Mouse (Mus musculus) bone marrow macrophage, adult 2 months (primary cell): ENCODE data around the gene Parp14. TPM values are rescaled to one million over a fixed set of nuclear protein-coding genes. Genes with fewer than 3 reads are reported as not detected.

Experiments
- H3K27ac ChIP-seq: 2 replicates; pipeline ENCODE4 v1.5.1; 2012; ENCODE audit warnings: low read depth, low read length; ENCODE audit not compliant: insufficient read depth
- H3K4me1 ChIP-seq: 2 replicates; pipeline ENCODE4 v1.6.1; 2012; ENCODE audit warnings: low read length; ENCODE audit not compliant: control insufficient read depth, insufficient read depth
- H3K4me3 ChIP-seq: 2 replicates; pipeline ENCODE4 v1.5.1; 2012; ENCODE audit warnings: mild to moderate bottlenecking, low read length, moderate library complexity; ENCODE audit not compliant: insufficient read depth
- CTCF ChIP-seq: IDR thresholded peaks from 2 replicates; pipeline ENCODE4 v1.5.1; 2012; ENCODE audit warnings: low read depth, mild to moderate bottlenecking, low read length, moderate library complexity
- POLR2A ChIP-seq: IDR thresholded peaks from 2 replicates; pipeline ENCODE4 v1.6.1; 2012; ENCODE audit warnings: mild to moderate bottlenecking, low read depth, low read length, borderline replicate concordance
- polyA plus RNA-seq: library from polyadenylated mRNA; stranded (reverse); fragments of >200 nt; gene quantifications from 2 replicates; pipeline ENCODE4 v1.2.4, GENCODE M21; 2012; ENCODE audit not compliant: missing spikeins, insufficient read depth, insufficient read length

Gene Parp14
- polyA plus RNA-seq, 1 experiment, result 148 TPM

GRCm38 (mm10) chr16:35832926-35833325, 38.4 kb downstream of the Parp14 start:
- no peaks in the 10 kb centered on the region for H3K4me1 ChIP-seq
- no peak overlapping the region for H3K4me3 ChIP-seq
- no peak overlapping the region for H3K27ac ChIP-seq
- no peak for TF ChIP-seq POLR2A
- no peak for TF ChIP-seq CTCF

DNA sequence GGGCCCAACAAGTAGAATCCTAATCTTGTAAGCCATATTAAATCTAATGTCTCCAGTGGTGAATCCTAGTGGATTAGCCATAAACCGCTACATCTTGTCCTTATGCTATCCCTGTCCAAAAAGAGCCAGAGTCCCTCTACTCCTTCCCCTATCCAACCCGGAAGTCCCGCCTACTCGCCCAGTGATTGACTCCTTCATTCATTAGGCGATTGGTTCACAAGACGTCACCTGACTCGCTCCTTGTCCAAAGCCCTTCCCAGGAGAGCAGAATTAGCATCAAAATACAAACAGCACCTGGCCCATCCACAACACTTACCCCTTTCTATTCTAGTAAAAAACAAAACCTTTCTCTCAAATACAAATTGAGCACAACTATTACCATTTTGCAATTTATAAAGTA, 41.3 kb downstream of the Parp14 start:
- H3K4me3 ChIP-seq, result no peak overlapping the region
- no peak for TF ChIP-seq POLR2A
- no peak for TF ChIP-seq CTCF
- H3K4me1 ChIP-seq, result no peaks in the 10 kb centered on the region
- no peak overlapping the region for H3K27ac ChIP-seq

DNA sequence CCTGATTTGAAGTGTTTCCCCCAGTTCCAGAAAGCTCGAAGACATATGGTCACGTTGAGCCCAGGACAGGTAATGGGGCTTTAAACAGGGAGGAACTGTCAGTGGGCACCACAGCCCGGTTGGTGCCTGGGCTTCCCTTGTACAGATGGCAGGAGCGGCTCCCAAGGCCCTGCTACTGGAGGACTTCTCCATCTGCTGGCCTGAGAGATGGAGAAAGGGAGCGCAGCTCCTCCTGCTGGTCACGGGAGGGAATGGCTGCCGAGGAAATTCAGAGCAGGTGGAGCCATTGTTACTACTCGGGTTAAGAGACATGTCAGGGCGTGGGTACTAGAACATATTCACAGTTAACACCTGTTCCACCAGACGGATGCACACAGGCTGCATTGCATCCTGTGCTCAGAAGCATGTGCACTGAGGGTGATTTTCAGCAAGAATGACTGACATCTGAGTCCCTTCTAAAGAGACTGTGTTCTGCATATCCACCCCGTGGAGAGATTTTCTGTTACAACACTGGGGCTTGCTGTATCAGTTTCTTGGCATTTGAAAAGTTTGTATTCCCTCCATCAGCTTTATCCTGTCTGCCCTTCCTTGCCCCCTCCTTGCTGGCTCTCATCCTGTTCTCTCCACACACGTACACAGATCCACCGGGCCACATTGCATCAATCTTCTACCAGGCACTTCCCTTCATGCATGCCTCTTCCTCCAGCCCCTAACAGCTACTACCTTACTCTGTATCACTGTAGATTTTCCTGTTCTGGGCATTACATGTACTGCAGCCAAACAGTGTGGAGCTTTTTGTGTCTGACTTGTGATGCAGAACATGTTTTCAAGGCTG, 53.9 kb downstream of the Parp14 start:
- Histone ChIP-seq H3K4me3 (no peak overlapping the region), H3K4me1 (no peaks in the 10 kb centered on the region), H3K27ac (no peak overlapping the region)
- TF ChIP-seq POLR2A (no peak), CTCF (peak; percentile 98)

DNA sequence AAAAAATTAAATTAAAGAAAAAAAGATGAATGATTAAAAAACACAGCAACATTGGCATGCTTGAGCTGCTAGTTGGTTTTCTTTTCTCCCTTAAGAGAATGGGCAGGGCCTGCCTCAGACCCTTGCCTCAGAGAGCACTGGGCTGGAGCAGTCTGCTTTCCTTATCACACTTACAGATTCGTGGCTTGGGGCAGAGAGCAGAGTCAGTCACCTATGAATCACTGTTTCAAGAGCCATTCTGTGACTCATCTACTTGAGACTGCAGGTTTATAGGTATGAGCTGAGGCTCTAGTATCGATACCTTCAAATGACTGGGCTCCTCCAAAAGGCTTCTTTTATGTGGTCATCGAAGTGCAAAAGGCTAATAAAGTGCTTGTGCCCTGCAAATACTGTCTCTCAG, 58.2 kb downstream of the Parp14 start:
- H3K4me1 ChIP-seq, result no peaks in the 10 kb centered on the region
- H3K4me3 ChIP-seq, result no peak overlapping the region
- H3K27ac ChIP-seq, result no peak overlapping the region
- no peak for TF ChIP-seq CTCF
- no peak for TF ChIP-seq POLR2A

DNA sequence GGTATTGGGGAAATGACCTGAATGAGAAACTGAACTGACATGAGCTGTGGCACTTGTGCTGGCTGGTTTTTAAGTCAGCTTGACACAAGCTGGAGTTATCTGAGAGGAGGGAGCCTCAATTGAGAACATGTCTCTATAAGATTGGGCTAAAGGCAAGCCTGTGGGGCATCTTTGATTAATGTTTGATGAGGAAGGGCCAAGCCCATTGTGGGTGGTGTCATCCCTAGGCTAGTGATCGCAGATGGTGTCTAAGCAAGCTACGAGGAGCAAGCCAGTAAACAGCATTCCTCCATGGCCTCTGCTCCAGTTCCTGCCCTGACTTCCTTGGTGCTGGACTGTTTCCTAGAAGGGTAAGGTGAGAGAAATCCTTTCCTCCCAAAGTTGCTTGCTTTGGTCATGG, 62.5 kb downstream of the Parp14 start:
- Histone ChIP-seq H3K27ac (no peak overlapping the region), H3K4me3 (no peak overlapping the region), H3K4me1 (no peaks in the 10 kb centered on the region)
- TF ChIP-seq POLR2A, result no peak
- no peak for TF ChIP-seq CTCF

DNA sequence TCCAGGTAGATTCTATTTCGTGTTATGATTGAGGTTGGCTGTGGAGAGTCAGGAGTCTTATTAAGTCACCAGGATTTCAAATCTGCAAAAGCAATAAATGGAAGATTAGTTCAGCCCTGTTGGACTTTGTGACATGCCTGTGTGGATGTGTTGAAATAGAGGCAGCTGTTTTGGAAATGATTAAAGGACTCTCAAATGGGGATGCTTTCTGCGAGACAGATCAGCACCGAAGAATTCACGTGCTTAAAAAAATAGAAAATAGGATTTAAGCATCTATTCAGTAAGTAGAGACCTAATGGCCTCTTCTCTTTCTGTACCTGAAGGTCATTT, 63.7 kb downstream of the Parp14 start:
- no peak for TF ChIP-seq CTCF
- TF ChIP-seq POLR2A, result no peak
- Histone ChIP-seq H3K27ac (no peak overlapping the region), H3K4me3 (no peak overlapping the region), H3K4me1 (no peaks in the 10 kb centered on the region)

- TF ChIP-seq CTCF (no peak), POLR2A (no peak)
- no peak overlapping the region for H3K27ac ChIP-seq
- no peak overlapping the region for H3K4me3 ChIP-seq
- H3K4me1 ChIP-seq, result no peaks in the 10 kb centered on the region
Measured at GRCm38 (mm10) chr16:35806973-35807662, 64.2 kb downstream of the Parp14 start.

DNA sequence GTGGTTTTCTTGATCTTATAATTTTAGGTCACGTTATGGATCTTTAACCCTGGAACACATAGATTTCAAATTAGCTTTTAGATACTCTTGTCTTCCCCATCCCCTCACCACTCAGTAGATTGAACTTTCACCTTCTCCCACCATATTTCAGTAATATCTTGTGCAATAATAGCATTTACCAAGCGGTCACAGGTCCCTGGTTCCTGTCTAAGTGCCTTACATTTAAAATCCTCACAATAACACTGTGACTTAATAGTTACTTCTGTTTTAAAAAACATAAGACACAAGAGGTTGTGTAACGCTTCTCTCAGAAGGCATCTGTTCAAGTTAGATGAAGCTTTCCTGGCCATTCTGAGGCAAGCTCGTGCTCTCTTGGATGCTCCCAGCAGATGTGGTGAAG, 67.6 kb downstream of the Parp14 start:
- H3K27ac ChIP-seq, result no peak overlapping the region
- H3K4me1 ChIP-seq, result no peaks in the 10 kb centered on the region
- no peak overlapping the region for H3K4me3 ChIP-seq
- no peak for TF ChIP-seq CTCF

DNA sequence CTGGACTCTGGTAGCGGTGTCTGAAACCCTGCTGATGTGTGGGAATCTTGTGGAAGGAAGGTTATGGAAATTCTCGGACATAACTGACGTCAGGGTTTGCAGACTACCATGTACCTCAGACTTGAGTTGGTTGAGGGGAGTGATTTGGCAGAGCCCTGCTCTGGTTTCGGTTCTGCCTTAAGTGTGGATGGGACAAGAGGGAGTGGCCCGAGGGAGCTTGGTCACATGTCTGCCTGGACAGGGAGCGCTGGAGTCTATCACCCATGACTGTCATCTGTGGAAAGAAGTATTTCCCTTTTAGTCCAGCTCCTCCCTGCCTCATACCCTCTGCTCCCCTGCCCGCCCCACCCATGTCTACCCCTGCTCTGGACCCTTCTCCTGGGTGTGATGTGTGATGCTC, 69.2 kb downstream of the Parp14 start:
- Histone ChIP-seq H3K4me3 (no peak overlapping the region), H3K4me1 (no peaks in the 10 kb centered on the region), H3K27ac (no peak overlapping the region)
- TF ChIP-seq CTCF (no peak), POLR2A (no peak)

DNA sequence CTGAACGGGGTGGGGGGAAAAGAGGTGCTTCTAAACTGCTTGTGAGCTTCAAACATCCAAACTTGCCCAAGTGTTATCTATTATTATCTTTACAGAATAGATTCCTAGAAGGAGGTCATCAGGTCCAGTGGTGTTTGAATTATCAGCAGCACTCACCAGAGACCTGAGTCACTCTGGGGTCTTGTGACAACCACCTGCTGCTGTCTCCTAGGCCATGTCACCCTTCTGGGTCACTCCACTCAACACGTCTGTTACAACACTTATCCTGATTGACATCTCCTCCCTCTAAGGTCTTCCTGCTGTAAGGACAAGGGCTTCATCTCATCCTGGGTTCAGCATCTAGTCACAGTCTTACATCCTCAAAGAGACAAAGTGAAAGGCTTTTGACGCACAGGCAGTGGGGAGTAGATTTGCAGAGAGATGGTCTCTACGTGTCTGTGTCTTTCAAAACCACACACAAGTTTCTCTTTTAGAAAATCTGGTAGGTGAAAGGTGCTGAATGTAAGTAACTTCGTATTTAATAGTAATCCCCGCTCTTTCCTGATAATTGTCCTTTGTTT, 79.3 kb downstream of the Parp14 start:
- Histone ChIP-seq H3K4me1 (no peaks in the 10 kb centered on the region), H3K27ac (no peak overlapping the region), H3K4me3 (no peak overlapping the region)
- no peak for TF ChIP-seq CTCF
- TF ChIP-seq POLR2A, result no peak
